Mouse (Mus musculus) Patski (cell line): Measurements from ENCODE around the gene Gm9844. TPM values are rescaled to one million over a fixed set of nuclear protein-coding genes. Genes with fewer than 3 reads are reported as not detected.
"Not testable (repeated sequence)": the region's sequence is repeated elsewhere in the genome, so short reads cannot be mapped to it uniquely, and the experiment has no call there.

Experiments used
- ATAC-seq: fragments of 100-300 bp; one replicate; pipeline ENCODE4 v1.8.0; 2021
- CTCF ChIA-PET: fragments of 350-600 bp; sonication (Branson Sonifier 250); formaldehyde crosslinking; loops from one replicate; lab custom pipeline; 2022; ENCODE audit warnings: inconsistent platforms; lab: Charles Lee
- POLR2A ChIA-PET: fragments of 350-600 bp; sonication (Branson Sonifier 250); formaldehyde crosslinking; loops from one replicate; lab custom pipeline; 2022; ENCODE audit warnings: antibody characterized with exemption, inconsistent platforms; lab: Charles Lee
- DNase-seq: peaks from one replicate; pipeline ENCODE4 v3.0.0-alpha.2; 2011; ENCODE audit warnings: low read depth, low spot score
- H3K27me3 ChIP-seq: fragments of 371-371 bp; one replicate; pipeline ENCODE4 v1.5.1; 2021
- CTCF ChIP-seq: fragments of 100-300 bp; IDR thresholded peaks from one replicate; pipeline ENCODE4 v1.5.1; 2021
- in situ Hi-C: fragments of 300-500 bp; cut with MboI; formaldehyde crosslinking; loops from 3 replicates; pipeline ENCODE4 v1.11.1; 2018; ENCODE audit warnings: low pct_unique_long_range_greater_than_20kb, mixed read lengths
- polyA plus RNA-seq: library from polyadenylated mRNA; unstranded; gene quantifications from one replicate; pipeline ENCODE4 v1.2.3, GENCODE M21; 2021

Gene Gm9844
- polyA plus RNA-seq, 1 experiment from 2014 or later, result 1.6 TPM

GRCm38 (mm10) chr7:24886308-24886633 is 24.3 kb downstream of the Gm9844 start:
- ATAC-seq (no peak), DNase-seq (no peak)
- H3K27me3 ChIP-seq, result no peaks in the 10 kb centered on the region
- TF ChIP-seq CTCF, result no peak
- POLR2A ChIA-PET, result interaction anchor here (1.0 kb wide), 1 partner anchor 18 kb away, joined by 6 read pairs; no protein-coding TSS in a partner anchor
- in situ Hi-C loops, result no loop called here
- CTCF ChIA-PET, result no interaction called here

GRCm38 (mm10) chr7:24887096-24887495 is 25.1 kb downstream of the Gm9844 start:
- no peaks in the 10 kb centered on the region for H3K27me3 ChIP-seq
- DNase-seq (no peak), ATAC-seq (no peak)
- ChIA-PET POLR2A (interaction anchor here (0.8 kb wide), 1 partner anchor 19 kb away, joined by 3 read pairs; no protein-coding TSS in a partner anchor), CTCF (no interaction called here)
- in situ Hi-C loops, result no loop called here
- TF ChIP-seq CTCF, result no peak

- in situ Hi-C loops, result no loop called here
- CTCF ChIA-PET, result interaction anchor here (1.2 to 3.0 kb wide), 6 partner anchors 9 to 83 kb away, joined by 3 to 25 read pairs (median 4); partner anchors contain the start of genes Arhgef1 and Rabac1
- POLR2A ChIA-PET, result interaction anchor here (0.7 to 1.1 kb wide), 2 partner anchors 14 to 281 kb away, joined by 3 to 4 read pairs; no protein-coding TSS in a partner anchor
- DNase-seq (peak; percentile 54), ATAC-seq (no peak)
- no peak for TF ChIP-seq CTCF
- no peaks in the 10 kb centered on the region for H3K27me3 ChIP-seq
Observed at GRCm38 (mm10) chr7:24889431-24890220, 27.6 kb downstream of the Gm9844 start.

- no peaks in the 10 kb centered on the region for H3K27me3 ChIP-seq
- in situ Hi-C loops, result no loop called here
- ChIA-PET CTCF (interaction anchor here (1.0 to 3.0 kb wide), 8 partner anchors 11 to 82 kb away, joined by 3 to 25 read pairs (median 4); partner anchors contain the start of genes Arhgef1 and Rabac1), POLR2A (interaction anchor here (0.7 to 1.1 kb wide), 3 partner anchors 13 to 281 kb away, joined by 3 to 4 read pairs (median 3); no protein-coding TSS in a partner anchor)
- DNase-seq (no peak), ATAC-seq (peak; percentile 65)
- no peak for TF ChIP-seq CTCF
Observed at GRCm38 (mm10) chr7:24890281-24891216, 28.5 kb downstream of the Gm9844 start.

GRCm38 (mm10) chr7:24891241-24892124 is 29.5 kb downstream of the Gm9844 start:
- TF ChIP-seq CTCF, result no peak
- no peaks in the 10 kb centered on the region for H3K27me3 ChIP-seq
- POLR2A ChIA-PET, result interaction anchor here (0.6 to 0.8 kb wide), 2 partner anchors 63 to 77 kb away, joined by 3 read pairs; no protein-coding TSS in a partner anchor
- in situ Hi-C loops, result no loop called here
- DNase-seq, result no peak
- ATAC-seq, result no peak
- CTCF ChIA-PET, result interaction anchor here (1.0 to 3.0 kb wide), 7 partner anchors 11 to 81 kb away, joined by 3 to 25 read pairs (median 4); partner anchors contain the start of genes Arhgef1 and Rabac1

GRCm38 (mm10) chr7:24892125-24892583 is 30.1 kb downstream of the Gm9844 start:
- CTCF ChIA-PET, result no interaction called here
- H3K27me3 ChIP-seq, result no peaks in the 10 kb centered on the region
- POLR2A ChIA-PET, result no interaction called here
- DNase-seq (no peak), ATAC-seq (no peak)
- in situ Hi-C loops, result no loop called here
- TF ChIP-seq CTCF, result no peak

GRCm38 (mm10) chr7:24895749-24896148 is 33.7 kb downstream of the Gm9844 start:
- H3K27me3 ChIP-seq, in situ Hi-C loops, ATAC-seq, DNase-seq: not testable (repeated sequence)
- POLR2A ChIA-PET, result interaction anchor here (0.7 kb wide), 1 partner anchor 11 kb away, joined by 4 read pairs; no protein-coding TSS in a partner anchor
- CTCF ChIA-PET, result interaction anchor here (2.0 kb wide), 1 partner anchor 9 kb away, joined by 4 read pairs; no protein-coding TSS in a partner anchor

- in situ Hi-C loops, result no loop called here
- no peaks in the 10 kb centered on the region for H3K27me3 ChIP-seq
- POLR2A ChIA-PET, result interaction anchor here (0.6 to 0.7 kb wide), 2 partner anchors 10 to 357 kb away, joined by 3 to 4 read pairs; no protein-coding TSS in a partner anchor
- TF ChIP-seq CTCF, result no peak
- ATAC-seq, result no peak
- DNase-seq, result no peak
- CTCF ChIA-PET, result no interaction called here
Observed at GRCm38 (mm10) chr7:24896269-24896668, 34.3 kb downstream of the Gm9844 start.

- CTCF ChIA-PET, result no interaction called here
- no peaks in the 10 kb centered on the region for H3K27me3 ChIP-seq
- in situ Hi-C loops, result no loop called here
- DNase-seq, result no peak
- ATAC-seq, result no peak
- no peak for TF ChIP-seq CTCF
- POLR2A ChIA-PET, result no interaction called here
Observed at GRCm38 (mm10) chr7:24897224-24897623, 35.2 kb downstream of the Gm9844 start, which contains the start of gene Cd79a. TSS of gene Cd79a (plus strand) at chr7:24897381.
